Comparison of ENCODE assay signal across 17 mouse cellular contexts in the genomic region with DNA sequence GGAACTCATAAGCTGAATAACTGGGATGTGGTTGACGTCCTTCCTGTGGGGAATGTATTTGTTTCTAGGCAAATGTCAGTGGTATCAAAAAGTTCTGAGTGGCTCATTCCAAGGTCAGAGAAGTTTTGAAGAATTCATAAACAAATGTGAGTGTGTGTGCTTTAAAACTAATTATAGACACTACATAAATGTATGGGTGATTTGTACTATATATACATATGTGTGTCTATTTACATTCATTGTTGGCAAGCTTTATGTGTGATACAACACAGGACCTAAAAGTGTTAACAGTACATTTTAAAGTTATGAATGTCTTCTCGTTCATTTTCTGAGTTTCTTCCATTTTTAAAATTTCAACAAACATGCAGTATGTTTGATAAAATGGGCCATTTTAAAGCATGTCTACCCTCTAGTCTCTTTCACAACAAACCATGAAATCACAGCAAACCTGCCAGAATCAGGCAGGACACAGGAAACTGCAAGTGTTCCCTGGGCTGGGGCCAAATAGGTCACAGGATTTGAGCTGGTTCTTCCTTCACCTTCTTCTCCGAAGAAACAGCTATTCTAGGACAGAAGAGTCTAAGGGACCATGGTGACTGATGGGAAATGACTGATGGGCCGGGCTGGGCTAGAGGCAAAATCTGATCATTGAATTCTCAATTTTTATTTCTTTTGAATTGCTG.
DNase-seq lines count a peak whose midpoint lies in the region; ATAC-seq lines count a peak whose summit lies in the region.
"Had no signal": no experiment of that assay in that cellular context is flagged by ENCODE, and none has a peak within 500 bp of the region (broad histone marks: within the 10 kb centered on the region; RNA-seq: fewer than 3 reads in every experiment).

No protein-coding gene starts in this region.

- peak; percentile 7 for DNase-seq in kidney, postnatal 10 days
- no peak for DNase-seq in kidney, postnatal 4 days
- DNase-seq in adrenal gland, postnatal 10 days, result peak; percentile 61
- peak; percentile 19 for DNase-seq in adrenal gland, postnatal 25 days
- peak; percentile 90 for DNase-seq in cerebellum, adult 9-10 months
- DNase-seq in midbrain, embryonic 11.5 days (ENCODE audit: low spot score, missing footprints), result no peak
- DNase-seq: liver, embryonic 13.5 days; lung, postnatal 36 days; thymus, postnatal 36 days had no signal

- no peaks in the 10 kb centered on the region for H3K9me3 ChIP-seq in midbrain, embryonic 11.5 days (ENCODE audit: control insufficient read depth, low read length)
- H3K9me3 ChIP-seq: G1E; heart, embryonic 13.5 days; kidney, embryonic 15.5 days; limb, embryonic 10.5 days; liver, embryonic 13.5 days; midbrain, embryonic 10.5 days; neural tube, embryonic 12.5 days had no signal

- no peaks in the 10 kb centered on the region for H3K36me3 ChIP-seq in midbrain, embryonic 11.5 days (ENCODE audit: control insufficient read depth, insufficient read depth, low read length)
- H3K36me3 ChIP-seq: G1E; heart, embryonic 13.5 days; kidney, embryonic 15.5 days; limb, embryonic 10.5 days; liver, embryonic 13.5 days; midbrain, embryonic 10.5 days; neural tube, embryonic 12.5 days had no signal

- no peak overlapping the region for H3K27ac ChIP-seq in midbrain, embryonic 11.5 days (ENCODE audit: low read depth, low read length)
- H3K27ac ChIP-seq: heart, embryonic 13.5 days; kidney, embryonic 15.5 days; limb, embryonic 10.5 days; liver, embryonic 13.5 days; midbrain, embryonic 10.5 days; neural tube, embryonic 12.5 days had no signal

- WGBS in midbrain, embryonic 11.5 days, result 89% methylated on average over 4 of the region's 4 CpGs

- H3K4me1 ChIP-seq in midbrain, embryonic 11.5 days (ENCODE audit: control insufficient read depth, insufficient read depth, low read length), result no peaks in the 10 kb centered on the region
- H3K4me1 ChIP-seq: heart, embryonic 13.5 days; kidney, embryonic 15.5 days; limb, embryonic 10.5 days; liver, embryonic 13.5 days; midbrain, embryonic 10.5 days; neural tube, embryonic 12.5 days had no signal

- no peak overlapping the region for H3K4me2 ChIP-seq in midbrain, embryonic 11.5 days
- H3K4me2 ChIP-seq: heart, embryonic 13.5 days; kidney, embryonic 15.5 days; liver, embryonic 13.5 days; neural tube, embryonic 12.5 days had no signal

- ATAC-seq in megakaryocyte progenitor cell, adult 5-6 weeks (replicated peaks; ENCODE audit: poor library complexity), result no peak
- ATAC-seq in midbrain, embryonic 11.5 days (ENCODE audit: low FRiP score), result no peak
- ATAC-seq: forebrain, embryonic 14.5 days had no signal

- H3K4me3 ChIP-seq in midbrain, embryonic 11.5 days (ENCODE audit: low read depth, low read length), result no peak overlapping the region
- H3K4me3 ChIP-seq: heart, embryonic 13.5 days; kidney, embryonic 15.5 days; limb, embryonic 10.5 days; liver, embryonic 13.5 days; midbrain, embryonic 10.5 days; neural tube, embryonic 12.5 days had no signal

- no peak overlapping the region for H3K9ac ChIP-seq in midbrain, embryonic 11.5 days (ENCODE audit: low read length)
- H3K9ac ChIP-seq: heart, embryonic 13.5 days; kidney, embryonic 15.5 days; liver, embryonic 13.5 days; neural tube, embryonic 12.5 days had no signal

- no peaks in the 10 kb centered on the region for H3K27me3 ChIP-seq in midbrain, embryonic 11.5 days (ENCODE audit: control insufficient read depth, insufficient read depth, low read length)
- H3K27me3 ChIP-seq: heart, embryonic 13.5 days; kidney, embryonic 15.5 days; liver, embryonic 13.5 days; neural tube, embryonic 12.5 days had no signal

Comparison
In these comparisons a context has a peak if more than half of its experiments do, and no peak if none do; other contexts are left out.
1. DNase-seq: peak in kidney, postnatal 10 days (single experiment), adrenal gland, postnatal 10 days (single experiment), adrenal gland, postnatal 25 days (single experiment) and cerebellum, adult 9-10 months (single experiment); none in kidney, postnatal 4 days (0 of 2) and midbrain, embryonic 11.5 days (single experiment).